Mouse (Mus musculus): Measurements from ENCODE around the gene Rtn4r.
"Not testable (repeated sequence)": the region's sequence is repeated elsewhere in the genome, so short reads cannot be mapped to it uniquely, and the experiment has no call there.

- TF ChIP-seq CHD2 (IDR thresholded peaks at IDR 0.05; ENCODE audit: low read length); CTCF (IDR thresholded peaks at IDR 0.05 in 2 of 3, conservative IDR thresholded peaks at IDR 0.05 in 1 of 3; ENCODE audit: control insufficient read depth in 1 of 3, insufficient read depth in 1 of 3, low read depth in 2 of 3, low read length in 3 of 3, poor library complexity in 1 of 3, severe bottlenecking in 1 of 3); NELFE (IDR thresholded peaks at IDR 0.05; ENCODE audit: low read depth, low read length); MAX (IDR thresholded peaks at IDR 0.05; ENCODE audit: low read length); SMC3 (IDR thresholded peaks at IDR 0.05; ENCODE audit: low read depth, low read length); EP300 (IDR thresholded peaks at IDR 0.05; ENCODE audit: low read depth in 1 of 2, low read length in 2 of 2): not testable (repeated sequence)
Measured at GRCm38 (mm10) chr16:18195561-18195960, 68.1 kb downstream of the Rtn4r start.
